In genomic region chr16:90534591-90534990, GRCm38 (mm10) we compare ENCODE assay signal across 19 mouse cellular contexts.
A peak's percentile ranks its signal among the peaks of the same experiment; 100 is the strongest.
DNase-seq lines count a peak whose midpoint lies in the region; ATAC-seq and TF ChIP-seq lines count a peak whose summit lies in the region.
"Had no signal": no experiment of that assay in that cellular context is flagged by ENCODE, and none has a peak within 500 bp of the region (broad histone marks: within the 10 kb centered on the region; RNA-seq: fewer than 3 reads in every experiment).

No protein-coding gene starts in this region.

- peak; percentile 39 for ATAC-seq in lung, embryonic 14.5 days (ENCODE audit: insufficient read depth)
- no peak for ATAC-seq in forebrain, embryonic 12.5 days (ENCODE audit: low FRiP score)
- ATAC-seq: forebrain, embryonic 16.5 days; hindbrain, postnatal 0 days had no signal

- no peak overlapping the region for H3K4me2 ChIP-seq in lung, embryonic 14.5 days
- H3K4me2 ChIP-seq in forebrain, embryonic 12.5 days: no peak overlapping the region
- H3K4me2 ChIP-seq: embryonic facial prominence, embryonic 12.5 days; heart, embryonic 11.5 days; heart, embryonic 15.5 days; hindbrain, embryonic 13.5 days had no signal

- DNase-seq in lung, embryonic 14.5 days: peak; percentile 60
- DNase-seq in lung, adult 2 months: no peak
- DNase-seq in testis, postnatal 14 days (ENCODE audit: low spot score): peak; percentile 52
- DNase-seq in testis, postnatal 10 days (ENCODE audit: low spot score): no peak
- peak; percentile 54 for DNase-seq in adrenal gland, postnatal 10 days
- DNase-seq in cerebellum, postnatal 14 days: no peak
- no peak for DNase-seq in layer of hippocampus, adult 11-12 months (ENCODE audit: low spot score)
- DNase-seq: cerebellum, adult 2 months; embryo, embryonic 11 days; gastrocnemius, postnatal 14 days; heart, adult 2 months; heart, postnatal 14 days had no signal

- H3K4me1 ChIP-seq in lung, embryonic 14.5 days (ENCODE audit: insufficient read depth): peaks cover 3% of the 10 kb centered on the region; the same call in 1 of the 2 replicates
- H3K4me1 ChIP-seq in lung, adult 2 months (ENCODE audit: control insufficient read depth, insufficient read depth, low read length): peaks cover 2% of the 10 kb centered on the region; the same call in 1 of the 2 replicates
- H3K4me1 ChIP-seq in forebrain, embryonic 12.5 days: no peaks in the 10 kb centered on the region
- H3K4me1 ChIP-seq: heart, embryonic 15.5 days; hindbrain, embryonic 13.5 days had no signal

- no peak overlapping the region for H3K9ac ChIP-seq in lung, embryonic 14.5 days
- no peak overlapping the region for H3K9ac ChIP-seq in forebrain, embryonic 12.5 days
- H3K9ac ChIP-seq: embryonic facial prominence, embryonic 12.5 days; heart, embryonic 15.5 days; hindbrain, embryonic 13.5 days had no signal

- H3K27me3 ChIP-seq in lung, embryonic 14.5 days (ENCODE audit: insufficient read depth, low read length): no peaks in the 10 kb centered on the region
- no peaks in the 10 kb centered on the region for H3K27me3 ChIP-seq in forebrain, embryonic 12.5 days
- H3K27me3 ChIP-seq: embryonic facial prominence, embryonic 12.5 days; heart, embryonic 15.5 days; hindbrain, embryonic 13.5 days had no signal

- no peaks in the 10 kb centered on the region for H3K36me3 ChIP-seq in lung, embryonic 14.5 days (ENCODE audit: insufficient read depth)
- no peaks in the 10 kb centered on the region for H3K36me3 ChIP-seq in forebrain, embryonic 12.5 days (replicated peaks)
- H3K36me3 ChIP-seq: embryonic facial prominence, embryonic 12.5 days; heart, embryonic 15.5 days; hindbrain, embryonic 13.5 days had no signal

- H3K27ac ChIP-seq in lung, embryonic 14.5 days (ENCODE audit: low read depth): no peak overlapping the region
- H3K27ac ChIP-seq in forebrain, embryonic 12.5 days: no peak overlapping the region
- H3K27ac ChIP-seq: embryonic facial prominence, embryonic 12.5 days; heart, adult 2 months; heart, embryonic 15.5 days; hindbrain, embryonic 13.5 days; hindbrain, postnatal 0 days had no signal

- no peak for TF ChIP-seq CTCF in lung, embryonic 14.5 days (IDR thresholded peaks at IDR 0.05; ENCODE audit: low read depth)
- TF ChIP-seq CTCF in lung, adult 2 months (IDR thresholded peaks at IDR 0.05; ENCODE audit: insufficient read depth, low read length): no peak

- no peak for TF ChIP-seq POLR2A in lung, adult 2 months (IDR thresholded peaks at IDR 0.05; ENCODE audit: borderline replicate concordance, extremely low read depth, low read depth, low read length)

- WGBS in lung, embryonic 14.5 days: 44% methylated on average over 8 of the region's 8 CpGs
- WGBS in lung, adult 2 months: 69% methylated on average over 8 of the region's 8 CpGs
- WGBS in forebrain, embryonic 12.5 days: 91% methylated on average over 8 of the region's 8 CpGs

- H3K9me3 ChIP-seq in lung, embryonic 14.5 days (ENCODE audit: low read depth, low read length): no peaks in the 10 kb centered on the region
- H3K9me3 ChIP-seq in forebrain, embryonic 12.5 days: 0 out of 2 replicates have a peak, but pooled peaks cover 3% of the 10 kb centered on the region
- H3K9me3 ChIP-seq: embryonic facial prominence, embryonic 12.5 days; heart, embryonic 15.5 days; hindbrain, embryonic 13.5 days had no signal

- no peak overlapping the region for H3K4me3 ChIP-seq in lung, embryonic 14.5 days (ENCODE audit: low read depth, low read length)
- H3K4me3 ChIP-seq in lung, adult 2 months (replicated peaks; ENCODE audit: extremely low read depth, low read depth, low read length): no peak overlapping the region
- no peak overlapping the region for H3K4me3 ChIP-seq in forebrain, embryonic 12.5 days (replicated peaks)
- H3K4me3 ChIP-seq: embryonic facial prominence, embryonic 12.5 days; heart, adult 2 months; heart, embryonic 15.5 days; hindbrain, embryonic 13.5 days had no signal

Comparison
In these comparisons a context has a peak if more than half of its experiments do, and no peak if none do; other contexts are left out.
1. DNase-seq: peak in lung, embryonic 14.5 days (single experiment), testis, postnatal 14 days (single experiment) and adrenal gland, postnatal 10 days (single experiment); none in lung, adult 2 months (single experiment), testis, postnatal 10 days (single experiment), cerebellum, postnatal 14 days (0 of 2) and layer of hippocampus, adult 11-12 months (single experiment).